Mouse (Mus musculus): ENCODE results near the gene Dhx40.
A peak's percentile ranks its signal among the peaks of the same experiment; 100 is the strongest.
"Not testable (repeated sequence)": the region's sequence is repeated elsewhere in the genome, so short reads cannot be mapped to it uniquely, and the experiment has no call there.

Dhx40 gene

DNA sequence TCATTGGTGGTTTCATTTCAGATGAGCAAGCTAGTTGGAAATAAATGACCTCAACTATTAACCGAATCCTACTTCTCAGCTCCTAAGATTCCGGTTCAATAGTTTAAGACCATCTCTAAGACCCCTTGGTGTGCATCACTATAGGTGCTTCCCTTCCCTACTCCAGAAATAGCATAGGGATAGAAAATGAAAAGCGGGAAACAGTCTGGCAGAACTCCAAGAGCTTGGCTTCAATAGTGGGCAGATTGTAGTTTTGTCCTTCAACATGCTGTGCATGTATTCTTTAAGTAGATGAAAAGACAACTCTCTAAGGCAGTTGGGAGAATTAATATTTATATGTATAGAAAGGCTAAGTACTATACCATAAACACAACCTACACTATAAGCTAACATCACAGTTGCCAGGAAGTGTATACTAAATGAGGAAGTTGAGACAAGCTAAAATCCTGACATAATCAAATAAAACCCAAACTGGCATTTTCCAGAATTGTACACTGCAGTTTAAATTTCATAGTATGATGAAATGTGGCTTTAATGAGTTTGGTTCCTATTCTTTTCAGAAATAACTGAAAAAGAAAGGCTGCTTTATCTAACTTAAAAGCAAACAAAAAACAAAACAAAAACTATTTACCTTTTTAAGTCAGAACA is 57.6 kb downstream of the Dhx40 start:
- DNase-seq = no peak

- DNase-seq = no peak
Measured at GRCm38 (mm10) chr11:86745634-86746404, 61.7 kb downstream of the Dhx40 start.

DNA sequence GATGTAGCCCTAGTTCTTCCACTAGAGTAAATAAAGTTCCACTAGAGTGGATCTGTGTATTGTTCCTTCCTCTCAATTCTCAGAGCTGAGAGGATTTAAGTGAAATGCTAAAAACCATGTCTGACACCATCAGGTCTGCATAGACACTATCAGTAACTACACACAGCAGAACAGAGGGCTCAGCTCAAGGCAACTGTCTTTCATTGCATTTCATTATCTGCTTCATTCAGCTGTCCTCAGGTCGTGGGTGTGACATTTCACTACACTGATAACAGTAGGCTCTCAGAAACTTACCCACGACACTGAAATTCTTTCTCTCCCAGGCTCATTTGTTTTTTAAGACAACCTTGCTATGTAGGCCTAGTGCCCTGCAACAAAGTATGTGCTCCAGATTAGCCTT is 64.9 kb downstream of the Dhx40 start:
- no peak for DNase-seq

GRCm38 (mm10) chr11:86741505-86741904 is 66.0 kb downstream of the Dhx40 start:
- no peak for DNase-seq

DNA sequence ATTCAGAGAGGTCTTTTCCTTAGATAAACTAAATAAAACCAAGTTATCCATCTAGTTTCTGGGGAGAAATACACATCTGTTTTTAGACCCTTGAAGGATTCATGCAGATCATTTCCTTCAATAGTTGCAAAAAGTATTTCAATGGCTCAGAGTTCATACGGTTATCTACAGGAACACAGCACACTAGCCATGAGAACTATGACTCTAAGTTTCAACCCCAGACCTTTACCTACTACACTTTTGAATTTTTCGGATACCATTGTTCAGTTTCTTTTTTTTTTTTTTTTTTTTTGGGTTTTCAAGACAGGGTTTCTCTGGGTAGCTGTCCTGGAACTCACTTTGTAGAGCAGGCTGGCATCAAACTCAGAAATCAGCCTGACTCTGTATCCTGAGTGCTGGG is 68.1 kb downstream of the Dhx40 start:
- no peak for DNase-seq

DNA sequence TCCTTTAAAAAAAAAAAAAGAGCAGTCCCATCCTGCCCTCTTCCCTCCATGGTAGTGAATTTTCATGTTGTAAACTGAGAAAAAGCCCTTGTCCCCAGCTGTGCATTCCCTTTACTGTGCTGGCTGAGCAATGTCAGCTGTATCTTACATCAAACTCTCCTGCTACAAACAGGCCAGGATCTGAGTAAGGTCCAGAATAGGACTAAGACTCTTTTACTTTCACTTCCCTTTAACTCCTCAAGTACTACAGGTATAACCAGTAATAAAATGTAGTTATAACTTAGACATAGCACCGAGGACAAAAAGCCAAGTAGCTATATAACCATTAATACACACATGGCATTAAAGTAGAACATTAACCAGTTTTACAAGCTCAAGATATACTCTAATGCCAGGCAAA is 68.6 kb downstream of the Dhx40 start:
- no peak for DNase-seq

DNA sequence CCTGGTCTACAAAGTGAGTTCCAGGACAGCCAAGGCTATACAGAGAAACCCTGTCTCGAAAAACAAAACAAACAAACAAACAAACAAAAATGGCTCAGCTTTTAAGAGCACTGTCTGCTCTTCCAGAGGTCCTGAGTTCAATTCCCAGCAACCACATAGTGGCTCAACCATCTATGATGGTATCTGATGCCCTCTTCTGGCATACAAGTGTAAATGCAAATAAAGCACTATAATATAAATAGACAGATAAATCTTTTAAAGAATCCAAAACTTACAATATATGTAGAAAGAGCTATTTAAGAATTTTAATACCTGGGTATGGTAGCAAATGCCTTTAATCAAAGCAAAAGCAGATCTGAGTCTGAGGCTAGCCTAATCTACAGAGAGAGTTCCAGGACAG is 69.2 kb downstream of the Dhx40 start:
- not testable (repeated sequence) for DNase-seq

- peak in 1 of 2 experiments; percentile 22 for DNase-seq
Measured at GRCm38 (mm10) chr11:86737301-86738000, 70.1 kb downstream of the Dhx40 start.

- DNase-seq = no peak
Measured at GRCm38 (mm10) chr11:86734993-86735392, 72.6 kb downstream of the Dhx40 start.

DNA sequence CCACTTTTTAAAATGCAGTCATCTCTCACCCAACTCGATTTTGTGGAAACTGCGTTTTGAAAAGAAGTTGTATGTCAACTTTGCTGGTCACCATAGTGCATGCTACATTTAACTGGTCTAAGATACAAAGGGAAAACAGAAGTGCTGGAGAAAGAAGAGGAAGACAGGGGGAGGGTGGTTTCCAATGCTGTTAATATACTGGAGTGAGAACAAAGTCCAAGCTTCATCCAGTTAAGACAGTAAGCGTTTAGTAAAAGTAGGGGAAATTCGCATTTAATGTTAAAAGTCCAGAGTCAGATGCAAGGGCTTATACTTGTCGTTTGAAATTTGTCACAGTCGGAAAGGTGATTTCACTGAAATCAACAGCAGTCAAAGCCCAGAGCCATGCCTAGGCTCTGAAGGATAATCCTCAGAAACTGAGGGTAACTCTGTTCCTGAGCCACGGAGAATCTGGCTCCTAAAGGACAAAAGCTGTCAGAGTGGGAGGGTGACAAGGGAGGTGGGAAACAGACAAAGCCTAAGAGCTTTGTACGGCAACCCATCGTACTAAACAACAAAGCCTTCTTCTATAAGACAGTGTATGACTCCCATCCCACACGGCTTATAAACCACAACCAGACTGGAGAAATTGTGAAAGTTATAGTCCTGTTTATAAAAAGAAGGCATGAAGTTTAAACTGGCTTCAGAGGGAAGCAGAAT is 73.2 kb downstream of the Dhx40 start:
- no peak for DNase-seq

DNA sequence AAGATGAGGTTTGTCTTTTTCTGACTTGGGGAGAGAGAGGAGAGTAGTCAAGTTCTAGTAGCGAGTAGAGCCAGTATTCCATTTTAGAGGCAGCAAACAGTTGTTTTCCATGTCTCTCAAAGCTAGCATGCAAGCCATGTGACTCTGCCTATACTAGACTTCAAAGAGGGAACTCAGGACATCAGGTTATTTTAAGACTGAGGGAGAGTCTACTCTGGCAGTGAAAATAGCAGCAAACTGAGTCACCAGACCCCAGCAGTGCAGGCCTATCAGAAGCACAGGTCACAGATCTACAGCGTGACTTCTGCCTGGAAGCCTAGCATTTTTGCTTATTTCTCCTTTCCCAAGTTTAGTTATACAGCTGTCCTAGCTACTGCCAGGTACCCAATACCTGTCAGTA is 76.1 kb downstream of the Dhx40 start:
- no peak for DNase-seq

- no peak for DNase-seq
Measured at GRCm38 (mm10) chr11:86725607-86726006, 81.9 kb downstream of the Dhx40 start.

GRCm38 (mm10) chr11:86724982-86725381 is 82.6 kb downstream of the Dhx40 start:
- DNase-seq = no peak

- DNase-seq = no peak
Measured at GRCm38 (mm10) chr11:86724004-86724403, 83.5 kb downstream of the Dhx40 start.

DNA sequence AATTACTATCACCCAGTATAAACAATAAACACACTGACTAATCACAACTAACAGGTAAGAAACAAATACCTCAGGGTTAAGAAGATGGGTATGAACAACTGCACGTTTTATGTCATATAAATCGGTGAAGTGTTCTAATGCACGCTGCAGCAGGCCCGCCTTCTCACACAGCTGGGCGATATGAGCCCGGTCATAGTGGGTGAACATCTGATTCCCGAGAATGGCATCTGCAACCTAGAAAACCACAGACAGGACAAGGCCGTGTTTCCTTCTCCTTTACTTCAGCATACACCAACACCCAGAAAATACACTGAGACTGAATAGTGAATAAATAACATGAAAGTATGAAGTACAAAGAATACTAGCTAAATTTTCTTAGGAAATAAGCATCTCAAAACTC is 88.2 kb downstream of the Dhx40 start:
- DNase-seq = no peak

Measured in thymus, postnatal 36 days (tissue).